Mouse (Mus musculus): ENCODE measurements around the gene Sec14l5.

DNA sequence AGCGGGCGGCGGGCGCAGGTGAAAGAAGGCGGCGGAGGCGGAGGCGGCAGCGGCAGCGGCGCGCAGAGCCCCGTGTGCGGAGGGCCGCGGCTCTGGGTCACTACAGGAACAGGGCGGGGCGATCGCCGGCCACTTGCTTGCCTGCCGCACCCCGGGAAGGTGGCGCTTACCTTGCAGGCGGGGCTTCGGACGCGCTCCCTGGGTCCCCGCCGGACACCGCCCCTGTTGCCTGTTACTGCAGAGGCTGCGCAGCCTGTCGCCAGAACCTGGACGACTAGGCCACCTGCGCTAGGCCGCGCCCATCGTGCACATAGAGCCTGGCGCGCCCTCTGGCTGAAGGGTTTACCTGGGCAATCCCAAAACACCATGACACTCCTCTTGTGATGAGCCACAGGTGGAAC is 14.5 kb upstream of the Sec14l5 start, which contains the start of gene Ppl:
- TF ChIP-seq CTCF (IDR thresholded peaks at IDR 0.05; ENCODE audit: low read depth), result peak; percentile 45
- TF ChIP-seq EP300 (IDR thresholded peaks at IDR 0.05; ENCODE audit: low read depth), result no peak

Data from liver, embryonic 14.5 days (tissue).